Mouse (Mus musculus): Measurements from ENCODE around the gene Defb25. TPM values are rescaled to one million over a fixed set of nuclear protein-coding genes. Genes with fewer than 3 reads are reported as not detected.

Defb25 gene
- polyA plus RNA-seq, 1 experiment from 2014 or later: 24.4 TPM

- peaks cover 69% of the 10 kb centered on the region for H3K4me1 ChIP-seq (ENCODE audit: insufficient read depth, low read length)
- H3K9me3 ChIP-seq (ENCODE audit: low read length): no peaks in the 10 kb centered on the region
- H3K9ac ChIP-seq (replicated peaks; ENCODE audit: low read length): no peak overlapping the region
- peaks cover 5% of the 10 kb centered on the region; the same call in 1 of the 2 replicates for H3K27me3 ChIP-seq (ENCODE audit: insufficient read depth, low read length)
- peak overlapping the region; percentile 74 for H3K4me2 ChIP-seq (replicated peaks; ENCODE audit: low read depth, low read length)
- 82% methylated on average over 6 of the region's 6 CpGs for WGBS
- H3K36me3 ChIP-seq (ENCODE audit: insufficient read depth, low read length): peaks cover 21% of the 10 kb centered on the region
- ATAC-seq (ENCODE audit: low FRiP score, low TSS enrichment): no peak
- no peak overlapping the region; the same call in 1 of the 2 replicates for H3K4me3 ChIP-seq (ENCODE audit: low read length)
- no peak overlapping the region for H3K27ac ChIP-seq (ENCODE audit: low read length)
Measured at GRCm38 (mm10) chr2:152629904-152630303, 7.1 kb upstream of the Defb25 start.

- ATAC-seq (ENCODE audit: low FRiP score, low TSS enrichment): no peak
- Histone ChIP-seq H3K4me1 (ENCODE audit: insufficient read depth, low read length) (peaks cover 62% of the 10 kb centered on the region), H3K4me3 (ENCODE audit: low read length) (peak overlapping the region; percentile 60), H3K4me2 (replicated peaks; ENCODE audit: low read depth, low read length) (peak overlapping the region; percentile 74), H3K9me3 (ENCODE audit: low read length) (no peaks in the 10 kb centered on the region), H3K9ac (replicated peaks; ENCODE audit: low read length) (peak overlapping the region; percentile 74), H3K27ac (ENCODE audit: low read length) (peak overlapping the region; percentile 31; the same call in 1 of the 2 replicates), H3K36me3 (ENCODE audit: insufficient read depth, low read length) (peaks cover 21% of the 10 kb centered on the region), H3K27me3 (ENCODE audit: insufficient read depth, low read length) (peaks cover 5% of the 10 kb centered on the region; the same call in 1 of the 2 replicates)
- WGBS: 21% methylated on average over 3 of the region's 3 CpGs
Measured at GRCm38 (mm10) chr2:152629239-152629638, 6.4 kb upstream of the Defb25 start.

GRCm38 (mm10) chr2:152628066-152628465 is 5.2 kb upstream of the Defb25 start:
- Histone ChIP-seq H3K4me2 (replicated peaks; ENCODE audit: low read depth, low read length) (peak overlapping the region; percentile 74), H3K36me3 (ENCODE audit: insufficient read depth, low read length) (peaks cover 16% of the 10 kb centered on the region; the same call in 1 of the 2 replicates), H3K9me3 (ENCODE audit: low read length) (no peaks in the 10 kb centered on the region), H3K27ac (ENCODE audit: low read length) (peak overlapping the region; percentile 62), H3K27me3 (ENCODE audit: insufficient read depth, low read length) (peaks cover 5% of the 10 kb centered on the region; the same call in 1 of the 2 replicates), H3K4me1 (ENCODE audit: insufficient read depth, low read length) (peaks cover 52% of the 10 kb centered on the region), H3K9ac (replicated peaks; ENCODE audit: low read length) (peak overlapping the region; percentile 74), H3K4me3 (ENCODE audit: low read length) (peak overlapping the region; percentile 60)
- ATAC-seq (ENCODE audit: low FRiP score, low TSS enrichment): peak; percentile 24; the same call in 1 of the 2 replicates
- WGBS: 29% methylated on average over 17 of the region's 17 CpGs

GRCm38 (mm10) chr2:152626774-152627591 is 4.1 kb upstream of the Defb25 start, which contains the start of gene Rem1:
Rem1 (plus strand) TSS chr2:152626951.
- ATAC-seq (ENCODE audit: low FRiP score, low TSS enrichment): peak; percentile 57
- peak within 1 kb of the TSS; percentile 62 for H3K27ac ChIP-seq (ENCODE audit: low read length)

GRCm38 (mm10) chr2:152625256-152625655 is 2.4 kb upstream of the Defb25 start:
- H3K27me3 ChIP-seq (ENCODE audit: insufficient read depth, low read length): peaks cover 5% of the 10 kb centered on the region; the same call in 1 of the 2 replicates
- H3K9me3 ChIP-seq (ENCODE audit: low read length): no peaks in the 10 kb centered on the region
- ATAC-seq (ENCODE audit: low FRiP score, low TSS enrichment): no peak
- no peak overlapping the region for H3K4me2 ChIP-seq (replicated peaks; ENCODE audit: low read depth, low read length)
- H3K4me1 ChIP-seq (ENCODE audit: insufficient read depth, low read length): peaks cover 46% of the 10 kb centered on the region
- no peak overlapping the region for H3K27ac ChIP-seq (ENCODE audit: low read length)
- no peak overlapping the region for H3K9ac ChIP-seq (replicated peaks; ENCODE audit: low read length)
- H3K36me3 ChIP-seq (ENCODE audit: insufficient read depth, low read length): peaks cover 5% of the 10 kb centered on the region; the same call in 1 of the 2 replicates
- WGBS: 13% methylated on average over 1 of the region's 1 CpGs
- H3K4me3 ChIP-seq (ENCODE audit: low read length): no peak overlapping the region

More at GRCm38 (mm10) chr2:152626774-152627591, 4.1 kb upstream of the Defb25 start, which contains the start of gene Rem1:
- under 1% methylated on average over 58 of the region's 59 CpGs for WGBS
- Histone ChIP-seq H3K36me3 (ENCODE audit: insufficient read depth, low read length) (peaks cover 16% of the 10 kb centered on the region; the same call in 1 of the 2 replicates), H3K9ac (replicated peaks; ENCODE audit: low read length) (peak within 1 kb of the TSS; percentile 74), H3K27me3 (ENCODE audit: insufficient read depth, low read length) (peaks cover 5% of the 10 kb centered on the region; the same call in 1 of the 2 replicates), H3K4me2 (replicated peaks; ENCODE audit: low read depth, low read length) (peak within 1 kb of the TSS; percentile 74), H3K4me1 (ENCODE audit: insufficient read depth, low read length) (peaks cover 48% of the 10 kb centered on the region), H3K9me3 (ENCODE audit: low read length) (no peaks in the 10 kb centered on the region), H3K4me3 (ENCODE audit: low read length) (peak within 1 kb of the TSS; percentile 60)

GRCm38 (mm10) chr2:152624566-152624965 is 1.7 kb upstream of the Defb25 start:
- Histone ChIP-seq H3K9ac (replicated peaks; ENCODE audit: low read length) (no peak overlapping the region), H3K4me3 (ENCODE audit: low read length) (no peak overlapping the region), H3K36me3 (ENCODE audit: insufficient read depth, low read length) (no peaks in the 10 kb centered on the region), H3K27me3 (ENCODE audit: insufficient read depth, low read length) (peaks cover 5% of the 10 kb centered on the region; the same call in 1 of the 2 replicates), H3K4me1 (ENCODE audit: insufficient read depth, low read length) (peaks cover 43% of the 10 kb centered on the region), H3K9me3 (ENCODE audit: low read length) (no peaks in the 10 kb centered on the region), H3K4me2 (replicated peaks; ENCODE audit: low read depth, low read length) (no peak overlapping the region), H3K27ac (ENCODE audit: low read length) (no peak overlapping the region)
- WGBS: 84% methylated on average over 2 of the region's 2 CpGs
- no peak for ATAC-seq (ENCODE audit: low FRiP score, low TSS enrichment)

- no peaks in the 10 kb centered on the region for H3K36me3 ChIP-seq (ENCODE audit: insufficient read depth, low read length)
- peak; percentile 80 for ATAC-seq (ENCODE audit: low FRiP score, low TSS enrichment)
- peaks cover 31% of the 10 kb centered on the region for H3K4me1 ChIP-seq (ENCODE audit: insufficient read depth, low read length)
- H3K4me3 ChIP-seq (ENCODE audit: low read length): 0 out of 2 replicates have a peak overlapping the region, but pooled peaks have one; percentile 6
- H3K27ac ChIP-seq (ENCODE audit: low read length): peak overlapping the region; percentile 90
- WGBS: 22% methylated on average over 13 of the region's 13 CpGs
- H3K27me3 ChIP-seq (ENCODE audit: insufficient read depth, low read length): no peaks in the 10 kb centered on the region
- no peaks in the 10 kb centered on the region for H3K9me3 ChIP-seq (ENCODE audit: low read length)
- H3K9ac ChIP-seq (replicated peaks; ENCODE audit: low read length): no peak overlapping the region
- peak overlapping the region; percentile 30; the same call in 1 of the 2 replicates for H3K4me2 ChIP-seq (replicated peaks; ENCODE audit: low read depth, low read length)
Measured at GRCm38 (mm10) chr2:152622151-152622550, 702 bp downstream of the Defb25 start.

GRCm38 (mm10) chr2:152620367-152621134 is 2.3 kb downstream of the Defb25 start:
- Histone ChIP-seq H3K4me3 (ENCODE audit: low read length) (0 out of 2 replicates have a peak overlapping the region, but pooled peaks have one; percentile 9), H3K9me3 (ENCODE audit: low read length) (no peaks in the 10 kb centered on the region), H3K36me3 (ENCODE audit: insufficient read depth, low read length) (no peaks in the 10 kb centered on the region), H3K27me3 (ENCODE audit: insufficient read depth, low read length) (no peaks in the 10 kb centered on the region), H3K4me2 (replicated peaks; ENCODE audit: low read depth, low read length) (peak overlapping the region; percentile 30; the same call in 1 of the 2 replicates), H3K27ac (ENCODE audit: low read length) (peak overlapping the region; percentile 90), H3K9ac (replicated peaks; ENCODE audit: low read length) (peak overlapping the region; percentile 37; the same call in 1 of the 2 replicates), H3K4me1 (ENCODE audit: insufficient read depth, low read length) (peaks cover 23% of the 10 kb centered on the region)
- no peak for ATAC-seq (ENCODE audit: low FRiP score, low TSS enrichment)
- WGBS: 59% methylated on average over 9 of the region's 9 CpGs

- Histone ChIP-seq H3K4me3 (ENCODE audit: low read length) (no peak overlapping the region), H3K9ac (replicated peaks; ENCODE audit: low read length) (no peak overlapping the region), H3K4me1 (ENCODE audit: insufficient read depth, low read length) (peaks cover 18% of the 10 kb centered on the region), H3K27me3 (ENCODE audit: insufficient read depth, low read length) (no peaks in the 10 kb centered on the region), H3K36me3 (ENCODE audit: insufficient read depth, low read length) (no peaks in the 10 kb centered on the region), H3K27ac (ENCODE audit: low read length) (no peak overlapping the region), H3K9me3 (ENCODE audit: low read length) (no peaks in the 10 kb centered on the region), H3K4me2 (replicated peaks; ENCODE audit: low read depth, low read length) (no peak overlapping the region)
- WGBS: 62% methylated on average over 5 of the region's 5 CpGs
- ATAC-seq (ENCODE audit: low FRiP score, low TSS enrichment): no peak
Measured at GRCm38 (mm10) chr2:152617374-152617773, 5.5 kb downstream of the Defb25 start.

All from kidney, embryonic 16.5 days (tissue).